Mouse (Mus musculus): Measurements from ENCODE around the gene Thada. TPM values are rescaled to one million over a fixed set of nuclear protein-coding genes. Genes with fewer than 3 reads are reported as not detected.
A peak's percentile ranks its signal among the peaks of the same experiment; 100 is the strongest.

Gene Thada
- polyA plus RNA-seq, 1 experiment from 2014 or later = 10.8 TPM

GRCm38 (mm10) chr17:84264305-84264704, 201.7 kb downstream of the Thada start:
- no peak overlapping the region for H3K4me3 ChIP-seq (ENCODE audit: low read depth, low read length)
- H3K9ac ChIP-seq (ENCODE audit: low read length) = no peak overlapping the region
- ATAC-seq (replicated peaks; ENCODE audit: low FRiP score, low TSS enrichment, low read depth) (no peak), DNase-seq (ENCODE audit: low spot score) (no peak)
- no peak overlapping the region for H3K27ac ChIP-seq (ENCODE audit: low read depth)
- WGBS = 81% methylated on average over 6 of the region's 6 CpGs
- H3K27me3 ChIP-seq (replicated peaks; ENCODE audit: control insufficient read depth, insufficient read depth, low read length) = no peaks in the 10 kb centered on the region
- H3K9me3 ChIP-seq (ENCODE audit: control insufficient read depth, low read length) = no peaks in the 10 kb centered on the region
- peaks cover 29% of the 10 kb centered on the region for H3K4me1 ChIP-seq (replicated peaks; ENCODE audit: control insufficient read depth, insufficient read depth, low read length)
- H3K4me2 ChIP-seq (ENCODE audit: low read length) = no peak overlapping the region
- H3K36me3 ChIP-seq (ENCODE audit: control insufficient read depth, insufficient read depth, low read length) = no peaks in the 10 kb centered on the region

- no peak overlapping the region for H3K27ac ChIP-seq (ENCODE audit: low read depth)
These were observed 202.4 kb downstream of the Thada start for GRCm38 (mm10) chr17:84263591-84263990.

GRCm38 (mm10) chr17:84262325-84262979, 203.6 kb downstream of the Thada start:
- Histone ChIP-seq H3K27me3 (replicated peaks; ENCODE audit: control insufficient read depth, insufficient read depth, low read length) (no peaks in the 10 kb centered on the region), H3K36me3 (ENCODE audit: control insufficient read depth, insufficient read depth, low read length) (no peaks in the 10 kb centered on the region), H3K4me1 (replicated peaks; ENCODE audit: control insufficient read depth, insufficient read depth, low read length) (peaks cover 20% of the 10 kb centered on the region), H3K9ac (ENCODE audit: low read length) (no peak overlapping the region), H3K27ac (ENCODE audit: low read depth) (no peak overlapping the region), H3K4me3 (ENCODE audit: low read depth, low read length) (no peak overlapping the region), H3K4me2 (ENCODE audit: low read length) (no peak overlapping the region), H3K9me3 (ENCODE audit: control insufficient read depth, low read length) (no peaks in the 10 kb centered on the region)
- no peak for ATAC-seq (replicated peaks; ENCODE audit: low FRiP score, low TSS enrichment, low read depth)
- no peak for DNase-seq (ENCODE audit: low spot score)
- WGBS = 92% methylated on average over 9 of the region's 9 CpGs

More at GRCm38 (mm10) chr17:84263591-84263990, 202.4 kb downstream of the Thada start:
- Histone ChIP-seq H3K4me2 (ENCODE audit: low read length) (no peak overlapping the region), H3K36me3 (ENCODE audit: control insufficient read depth, insufficient read depth, low read length) (no peaks in the 10 kb centered on the region), H3K27me3 (replicated peaks; ENCODE audit: control insufficient read depth, insufficient read depth, low read length) (no peaks in the 10 kb centered on the region), H3K4me3 (ENCODE audit: low read depth, low read length) (no peak overlapping the region), H3K9ac (ENCODE audit: low read length) (no peak overlapping the region), H3K4me1 (replicated peaks; ENCODE audit: control insufficient read depth, insufficient read depth, low read length) (peaks cover 29% of the 10 kb centered on the region), H3K9me3 (ENCODE audit: control insufficient read depth, low read length) (no peaks in the 10 kb centered on the region)
- WGBS = 65% methylated on average over 5 of the region's 5 CpGs
- ATAC-seq (replicated peaks; ENCODE audit: low FRiP score, low TSS enrichment, low read depth) (no peak), DNase-seq (ENCODE audit: low spot score) (no peak)

GRCm38 (mm10) chr17:84261010-84261409, 205.0 kb downstream of the Thada start:
- Histone ChIP-seq H3K4me2 (ENCODE audit: low read length) (no peak overlapping the region), H3K4me1 (replicated peaks; ENCODE audit: control insufficient read depth, insufficient read depth, low read length) (peaks cover 16% of the 10 kb centered on the region), H3K27ac (ENCODE audit: low read depth) (no peak overlapping the region), H3K4me3 (ENCODE audit: low read depth, low read length) (no peak overlapping the region), H3K9ac (ENCODE audit: low read length) (no peak overlapping the region), H3K27me3 (replicated peaks; ENCODE audit: control insufficient read depth, insufficient read depth, low read length) (no peaks in the 10 kb centered on the region), H3K9me3 (ENCODE audit: control insufficient read depth, low read length) (no peaks in the 10 kb centered on the region), H3K36me3 (ENCODE audit: control insufficient read depth, insufficient read depth, low read length) (no peaks in the 10 kb centered on the region)
- no peak for ATAC-seq (replicated peaks; ENCODE audit: low FRiP score, low TSS enrichment, low read depth)
- no peak for DNase-seq (ENCODE audit: low spot score)

- H3K27ac ChIP-seq (ENCODE audit: low read depth) = no peak overlapping the region
- no peak overlapping the region for H3K4me2 ChIP-seq (ENCODE audit: low read length)
- no peaks in the 10 kb centered on the region for H3K36me3 ChIP-seq (ENCODE audit: control insufficient read depth, insufficient read depth, low read length)
- no peaks in the 10 kb centered on the region for H3K9me3 ChIP-seq (ENCODE audit: control insufficient read depth, low read length)
- ATAC-seq (replicated peaks; ENCODE audit: low FRiP score, low TSS enrichment, low read depth) (no peak), DNase-seq (ENCODE audit: low spot score) (no peak)
- peaks cover 18% of the 10 kb centered on the region for H3K4me1 ChIP-seq (replicated peaks; ENCODE audit: control insufficient read depth, insufficient read depth, low read length)
- no peak overlapping the region for H3K9ac ChIP-seq (ENCODE audit: low read length)
- no peaks in the 10 kb centered on the region for H3K27me3 ChIP-seq (replicated peaks; ENCODE audit: control insufficient read depth, insufficient read depth, low read length)
- no peak overlapping the region for H3K4me3 ChIP-seq (ENCODE audit: low read depth, low read length)
These were observed 205.8 kb downstream of the Thada start for GRCm38 (mm10) chr17:84260226-84260625.

GRCm38 (mm10) chr17:84258638-84259261, 207.3 kb downstream of the Thada start:
- no peak overlapping the region for H3K4me3 ChIP-seq (ENCODE audit: low read depth, low read length)
- 54% methylated on average over 4 of the region's 4 CpGs for WGBS
- no peak overlapping the region for H3K27ac ChIP-seq (ENCODE audit: low read depth)
- no peak overlapping the region for H3K9ac ChIP-seq (ENCODE audit: low read length)
- no peaks in the 10 kb centered on the region for H3K27me3 ChIP-seq (replicated peaks; ENCODE audit: control insufficient read depth, insufficient read depth, low read length)
- DNase-seq (ENCODE audit: low spot score) = no peak
- no peak overlapping the region for H3K4me2 ChIP-seq (ENCODE audit: low read length)
- no peaks in the 10 kb centered on the region for H3K9me3 ChIP-seq (ENCODE audit: control insufficient read depth, low read length)
- ATAC-seq (replicated peaks; ENCODE audit: low FRiP score, low TSS enrichment, low read depth) = no peak
- peaks cover 12% of the 10 kb centered on the region for H3K4me1 ChIP-seq (replicated peaks; ENCODE audit: control insufficient read depth, insufficient read depth, low read length)
- H3K36me3 ChIP-seq (ENCODE audit: control insufficient read depth, insufficient read depth, low read length) = no peaks in the 10 kb centered on the region

- H3K4me1 ChIP-seq (replicated peaks; ENCODE audit: control insufficient read depth, insufficient read depth, low read length) = peaks cover 12% of the 10 kb centered on the region
- ATAC-seq (replicated peaks; ENCODE audit: low FRiP score, low TSS enrichment, low read depth) (no peak), DNase-seq (ENCODE audit: low spot score) (no peak)
- H3K4me2 ChIP-seq (ENCODE audit: low read length) = no peak overlapping the region
- H3K4me3 ChIP-seq (ENCODE audit: low read depth, low read length) = no peak overlapping the region
- no peaks in the 10 kb centered on the region for H3K36me3 ChIP-seq (ENCODE audit: control insufficient read depth, insufficient read depth, low read length)
- H3K9me3 ChIP-seq (ENCODE audit: control insufficient read depth, low read length) = no peaks in the 10 kb centered on the region
- H3K9ac ChIP-seq (ENCODE audit: low read length) = no peak overlapping the region
- no peaks in the 10 kb centered on the region for H3K27me3 ChIP-seq (replicated peaks; ENCODE audit: control insufficient read depth, insufficient read depth, low read length)
- WGBS = 67% methylated on average over 5 of the region's 5 CpGs
- no peak overlapping the region for H3K27ac ChIP-seq (ENCODE audit: low read depth)
These were observed 208.0 kb downstream of the Thada start for GRCm38 (mm10) chr17:84257927-84258532.

- Histone ChIP-seq H3K4me3 (ENCODE audit: low read depth, low read length) (no peak overlapping the region), H3K9ac (ENCODE audit: low read length) (no peak overlapping the region), H3K4me2 (ENCODE audit: low read length) (no peak overlapping the region), H3K27me3 (replicated peaks; ENCODE audit: control insufficient read depth, insufficient read depth, low read length) (no peaks in the 10 kb centered on the region), H3K27ac (ENCODE audit: low read depth) (peak overlapping the region; percentile 20), H3K9me3 (ENCODE audit: control insufficient read depth, low read length) (no peaks in the 10 kb centered on the region), H3K4me1 (replicated peaks; ENCODE audit: control insufficient read depth, insufficient read depth, low read length) (peaks cover 12% of the 10 kb centered on the region), H3K36me3 (ENCODE audit: control insufficient read depth, insufficient read depth, low read length) (0 out of 2 replicates have a peak, but pooled peaks cover 4% of the 10 kb centered on the region)
- WGBS = 40% methylated on average over 9 of the region's 9 CpGs
- no peak for ATAC-seq (replicated peaks; ENCODE audit: low FRiP score, low TSS enrichment, low read depth)
- no peak for DNase-seq (ENCODE audit: low spot score)
These were observed 209.7 kb downstream of the Thada start for GRCm38 (mm10) chr17:84256278-84256819.

Data from intestine, embryonic 14.5 days (tissue).